Mouse (Mus musculus) spleen, postnatal 36 days (tissue): ENCODE measurements at regions not wholly inside any gene's neighbourhood (a gene's known extent, or its start where the extent isn't known, plus 50 kb on each side); places are given as distances from the start of the nearest gene placed in this dataset.

Source experiments
- DNase-seq, 2 experiments: peaks; one replicate each; pipeline ENCODE4 v3.0.0; 2022; ENCODE audit warnings: low spot score in 2 of 2, mixed read lengths in 1 of 2

DNA sequence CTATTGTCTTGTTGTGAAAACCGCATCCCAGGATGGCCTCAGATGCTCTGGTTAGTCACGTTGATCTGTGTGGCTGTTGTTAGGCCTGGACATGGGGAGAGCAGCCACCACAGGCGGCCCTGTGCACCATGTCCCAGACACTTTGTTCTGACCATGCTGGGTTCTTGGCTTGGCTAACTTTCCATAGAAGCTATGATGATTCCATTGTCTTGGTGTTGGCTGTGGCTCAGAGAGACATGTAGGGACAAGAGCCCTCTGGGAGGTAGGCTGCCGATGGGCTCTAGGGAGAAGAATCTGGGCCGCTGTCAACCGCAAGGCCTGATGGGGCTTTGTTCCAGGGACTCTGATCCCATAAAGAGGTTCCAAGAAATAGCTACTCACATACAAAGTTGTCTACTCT is 334.9 kb downstream of the Pik3r1 start:
- no peak for DNase-seq

DNA sequence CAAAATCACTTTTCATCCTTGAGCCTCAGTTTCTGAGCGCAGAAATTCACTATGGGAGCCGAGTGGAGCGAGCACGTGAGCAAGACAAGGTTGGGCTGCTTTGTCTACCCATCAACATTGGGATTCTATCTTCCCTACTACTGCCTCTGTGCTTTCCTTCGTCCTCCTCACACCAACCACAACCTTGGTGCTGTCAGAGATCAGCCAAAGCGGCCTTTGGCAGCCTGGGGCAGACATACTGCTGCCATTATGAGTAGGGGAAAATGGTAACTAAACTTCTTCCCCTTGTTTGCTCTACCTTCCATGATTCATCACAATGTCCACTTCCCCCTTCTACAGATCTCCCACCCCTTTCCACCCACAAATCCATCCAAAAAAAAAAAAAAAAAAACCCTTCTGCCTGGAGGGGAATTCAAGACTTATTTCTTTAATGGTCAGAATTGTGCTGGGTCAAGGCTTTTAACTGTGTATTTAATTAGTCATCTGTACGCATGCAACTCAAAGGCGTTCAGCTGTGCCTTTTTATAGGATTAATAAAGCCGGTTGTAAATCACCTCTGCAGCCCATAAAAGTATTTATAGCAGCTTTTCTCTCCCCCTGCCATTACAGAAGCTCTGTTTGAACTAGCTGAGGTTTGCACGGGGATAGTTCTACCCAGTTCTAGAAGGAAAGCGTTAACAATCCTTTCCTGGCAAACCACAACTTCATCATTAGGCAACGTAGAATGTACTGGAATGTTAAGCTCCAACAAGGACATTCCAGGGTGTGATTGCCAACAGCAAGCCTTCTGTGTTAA is 340.4 kb downstream of the Pik3r1 start:
- DNase-seq, result no peak

DNA sequence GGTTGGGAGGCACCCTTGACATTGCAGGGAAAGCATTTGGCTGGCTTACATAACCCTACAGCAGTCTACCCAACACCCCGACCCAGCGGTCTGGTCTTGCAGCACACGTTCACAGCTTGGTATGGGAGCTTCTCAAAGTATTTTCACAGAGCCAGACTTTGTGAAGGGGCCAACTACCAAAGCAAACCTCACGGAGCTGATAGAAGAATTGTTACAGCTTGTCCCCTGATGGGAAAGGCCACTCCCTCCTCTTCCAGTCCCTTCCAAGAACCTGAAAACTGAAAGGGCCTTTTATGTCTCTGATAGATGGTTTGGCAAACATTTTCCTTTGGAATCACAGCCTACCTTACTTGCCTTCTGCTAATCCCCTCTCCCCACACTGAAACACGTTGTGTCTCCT is 341.6 kb downstream of the Pik3r1 start:
- no peak for DNase-seq

DNA sequence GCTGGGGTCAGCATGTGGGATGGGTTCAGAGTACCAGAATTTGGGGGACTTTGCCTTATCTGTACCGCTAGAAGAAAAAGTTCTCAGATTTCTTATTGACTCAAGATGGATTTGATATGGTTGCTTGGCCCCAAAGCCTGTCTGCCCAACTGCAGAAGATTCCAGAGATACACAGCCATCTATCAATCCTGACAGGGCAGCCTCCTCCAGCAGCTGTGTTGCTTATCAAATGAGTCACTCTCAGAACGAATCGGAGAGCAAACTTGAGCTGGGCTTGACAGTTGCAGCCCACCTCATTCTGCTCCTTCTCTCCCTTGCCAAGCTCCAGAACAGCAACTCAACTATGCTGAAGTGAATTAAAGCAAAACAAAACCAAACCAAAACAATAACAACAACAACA is 345.9 kb downstream of the Pik3r1 start:
- DNase-seq, result no peak

DNA sequence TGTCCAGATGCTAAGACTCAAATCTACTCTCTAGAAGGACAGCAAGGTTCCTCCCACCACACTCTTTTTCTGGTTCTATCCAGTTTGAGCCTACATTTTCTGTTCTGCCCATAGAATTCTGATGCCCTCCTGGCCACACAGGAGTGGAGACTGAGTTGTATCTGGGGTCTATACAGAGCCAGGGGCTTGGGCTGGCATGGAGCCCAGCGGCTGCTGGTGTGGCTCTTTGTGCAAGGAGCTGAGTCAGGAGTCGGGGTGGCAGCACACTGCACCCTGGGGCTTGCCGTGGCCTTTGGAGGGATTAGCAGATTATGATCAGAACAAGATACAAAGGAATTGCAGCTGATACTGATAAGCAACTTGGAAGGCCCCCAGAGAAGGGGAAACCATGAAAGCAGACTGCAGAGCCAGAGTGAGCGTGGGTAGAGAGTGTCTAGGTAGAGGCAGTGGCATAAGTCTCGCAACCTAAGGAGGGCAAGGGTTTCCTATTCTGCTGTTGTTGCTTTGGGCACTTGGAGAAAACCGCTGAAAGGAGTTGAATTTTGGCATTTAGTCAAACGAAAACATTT is 348.5 kb downstream of the Pik3r1 start:
- DNase-seq, result no peak

GRCm38 (mm10) chr13:101418272-101418671 is 349.7 kb downstream of the Pik3r1 start:
- no peak for DNase-seq

- no peak for DNase-seq
Measured at GRCm38 (mm10) chr13:101408885-101409284, 359.1 kb downstream of the Pik3r1 start.

DNA sequence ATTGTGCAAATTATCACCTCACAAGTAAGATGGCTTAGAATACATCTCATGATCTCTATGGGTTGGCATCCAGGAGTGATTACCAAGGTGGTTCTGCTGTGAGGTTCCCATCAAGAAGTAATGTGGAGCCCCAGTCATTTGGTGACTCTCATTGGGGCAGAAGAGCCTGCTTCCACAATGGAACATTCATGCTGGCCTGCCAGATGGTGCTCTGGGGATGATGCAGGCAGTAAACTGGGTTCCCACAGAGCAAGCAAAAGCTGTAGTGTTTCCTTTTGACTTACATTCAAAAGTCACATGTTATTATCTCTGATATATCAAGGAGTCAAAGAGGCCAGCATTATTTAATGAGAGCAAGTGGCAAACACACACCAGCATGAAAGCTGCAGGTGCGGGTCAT is 360.4 kb downstream of the Pik3r1 start:
- DNase-seq, result no peak

DNA sequence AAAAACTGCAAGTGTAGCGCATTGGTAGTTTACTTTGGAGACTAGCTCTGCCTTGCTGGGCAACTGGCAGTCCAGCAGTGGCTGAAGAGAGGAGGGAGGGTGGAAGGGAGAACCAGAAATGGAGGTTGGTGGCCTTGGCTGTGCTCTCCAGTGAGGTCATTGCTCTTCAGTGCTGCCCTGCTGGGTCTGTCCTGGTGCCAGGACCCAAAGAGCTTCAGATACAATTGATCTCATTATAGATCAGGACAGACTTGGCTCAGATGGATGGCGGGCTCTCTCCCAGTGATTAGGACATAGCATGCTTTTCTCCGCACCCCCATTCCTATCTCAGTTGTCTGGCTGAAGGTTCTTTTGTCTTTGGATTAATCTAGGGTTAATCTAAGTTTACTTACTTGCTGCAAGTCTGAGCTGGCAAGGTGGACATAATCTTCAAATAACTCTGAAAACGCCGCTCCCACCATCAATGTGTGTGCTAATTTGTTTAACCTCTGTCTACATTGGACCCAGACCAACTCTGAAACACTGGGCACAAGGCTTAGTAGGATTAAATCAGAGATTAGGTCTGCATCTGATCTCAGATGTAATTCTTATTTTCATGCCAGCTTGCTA is 394.3 kb downstream of the Pik3r1 start:
- DNase-seq, result no peak

- no peak for DNase-seq
Measured at GRCm38 (mm10) chr13:101371906-101372305, 396.1 kb downstream of the Pik3r1 start.

GRCm38 (mm10) chr13:101368170-101368569 is 399.8 kb downstream of the Pik3r1 start:
- DNase-seq, result no peak

- no peak for DNase-seq
Measured at GRCm38 (mm10) chr13:101355363-101355762, 412.7 kb downstream of the Pik3r1 start.

DNA sequence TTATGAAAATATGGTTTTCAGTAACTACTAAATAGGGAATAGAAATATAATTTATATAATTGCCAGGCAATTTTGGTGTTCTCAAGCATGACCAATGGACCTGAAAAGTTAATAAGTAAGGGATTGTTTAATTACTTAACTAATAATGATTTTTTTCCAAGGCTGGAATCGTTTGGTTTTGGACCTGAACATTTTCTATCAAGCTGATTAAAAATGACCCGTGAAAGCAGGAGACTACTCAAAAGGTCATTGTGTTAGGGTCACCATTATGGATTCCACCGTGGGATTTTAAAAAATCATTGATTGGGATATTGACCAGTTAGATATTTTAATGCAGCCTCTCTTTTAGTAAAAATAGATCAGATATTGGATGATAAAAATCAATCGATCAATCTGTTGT is 416.9 kb downstream of the Pik3r1 start:
- no peak for DNase-seq

DNA sequence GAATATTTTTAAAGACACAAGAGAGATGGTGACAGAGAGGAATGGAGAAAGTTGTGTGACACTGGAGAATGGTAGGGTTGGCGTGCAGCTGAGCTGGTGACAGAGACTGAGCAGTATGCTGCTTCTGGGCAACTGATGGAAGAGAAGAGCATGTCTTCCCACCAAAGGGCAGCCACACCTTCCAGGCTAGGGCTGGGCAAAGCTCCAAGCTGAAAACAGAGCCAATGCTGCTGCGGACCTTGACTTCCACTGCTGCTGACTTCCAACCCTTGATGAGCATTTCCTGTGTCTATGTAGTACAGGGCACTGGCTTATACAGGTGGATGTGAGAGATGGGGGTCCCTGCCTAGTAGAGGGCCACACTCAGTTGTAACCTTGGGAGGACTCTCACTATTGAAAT is 418.7 kb downstream of the Pik3r1 start:
- no peak for DNase-seq

GRCm38 (mm10) chr13:101338280-101338872 is 429.6 kb downstream of the Pik3r1 start:
- DNase-seq, result no peak

- no peak for DNase-seq
Measured at GRCm38 (mm10) chr13:101318621-101319020, 449.4 kb downstream of the Pik3r1 start.

DNA sequence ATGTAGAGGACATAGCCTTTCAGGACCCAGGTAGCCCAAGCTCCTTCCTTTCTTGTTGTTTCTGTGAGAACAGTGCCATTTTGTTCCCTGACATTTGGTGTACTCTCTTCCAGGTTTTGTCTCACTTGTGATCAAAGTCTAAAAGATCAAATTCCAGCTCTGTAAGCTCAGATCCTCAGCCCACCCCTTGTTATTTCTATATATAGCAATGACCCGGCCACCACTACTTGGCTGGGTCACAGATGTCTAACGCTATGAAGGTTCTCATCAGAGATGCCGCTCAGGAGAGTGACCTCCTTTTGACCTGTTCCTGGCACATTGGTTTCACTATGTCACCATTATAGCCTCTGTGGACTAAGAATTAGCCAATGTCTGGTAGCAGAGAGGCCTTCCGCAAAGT is 451.7 kb downstream of the Pik3r1 start:
- no peak for DNase-seq

- DNase-seq, result no peak
Measured at GRCm38 (mm10) chr13:101314040-101314439, 454.0 kb downstream of the Pik3r1 start.

DNA sequence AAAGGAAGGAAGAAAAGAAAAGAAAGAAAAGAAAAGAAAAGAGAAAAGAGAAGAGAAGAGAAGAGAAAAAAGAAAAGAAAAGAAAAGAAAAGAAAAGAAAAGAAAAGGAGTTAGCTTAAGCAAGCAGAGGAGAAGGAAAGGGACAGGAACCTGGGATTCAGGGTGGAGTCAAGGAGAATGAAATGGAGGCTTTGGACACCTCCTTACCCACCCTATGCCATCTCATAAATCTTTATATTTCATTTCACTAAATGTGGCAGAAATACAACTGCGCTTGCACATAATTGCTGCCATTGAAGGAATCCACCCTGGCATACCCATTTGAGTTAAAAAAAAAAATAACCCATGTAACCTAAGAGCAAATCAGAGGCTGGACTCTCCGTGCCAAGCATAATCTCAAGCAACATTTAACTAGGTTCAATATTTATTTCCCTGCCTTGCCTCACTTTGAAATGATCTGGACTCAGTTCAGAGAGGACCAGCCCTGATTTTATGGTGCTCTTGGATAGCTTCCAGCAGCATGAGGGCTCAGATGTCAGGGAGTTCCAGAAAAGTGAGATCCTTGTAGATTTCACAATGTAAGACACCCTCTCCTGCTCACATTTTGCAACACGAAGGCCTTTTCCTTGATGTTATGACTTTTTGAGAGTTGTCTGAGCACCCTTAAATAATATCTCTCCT is 456.2 kb downstream of the Pik3r1 start:
- DNase-seq, result no peak

- DNase-seq, result no peak
Measured at GRCm38 (mm10) chr13:101308724-101309123, 459.3 kb downstream of the Pik3r1 start.

GRCm38 (mm10) chr13:101305695-101306413 is 462.2 kb downstream of the Pik3r1 start:
- DNase-seq, result no peak

GRCm38 (mm10) chr13:101305063-101305462 is 463.0 kb downstream of the Pik3r1 start:
- DNase-seq, result no peak
